Mouse (Mus musculus): ENCODE data around the gene Wwc2. TPM values are rescaled to one million over a fixed set of nuclear protein-coding genes. Genes with fewer than 3 reads are reported as not detected.

Gene Wwc2
- polyA plus RNA-seq, 1 experiment from 2014 or later = 18.3 TPM

DNA sequence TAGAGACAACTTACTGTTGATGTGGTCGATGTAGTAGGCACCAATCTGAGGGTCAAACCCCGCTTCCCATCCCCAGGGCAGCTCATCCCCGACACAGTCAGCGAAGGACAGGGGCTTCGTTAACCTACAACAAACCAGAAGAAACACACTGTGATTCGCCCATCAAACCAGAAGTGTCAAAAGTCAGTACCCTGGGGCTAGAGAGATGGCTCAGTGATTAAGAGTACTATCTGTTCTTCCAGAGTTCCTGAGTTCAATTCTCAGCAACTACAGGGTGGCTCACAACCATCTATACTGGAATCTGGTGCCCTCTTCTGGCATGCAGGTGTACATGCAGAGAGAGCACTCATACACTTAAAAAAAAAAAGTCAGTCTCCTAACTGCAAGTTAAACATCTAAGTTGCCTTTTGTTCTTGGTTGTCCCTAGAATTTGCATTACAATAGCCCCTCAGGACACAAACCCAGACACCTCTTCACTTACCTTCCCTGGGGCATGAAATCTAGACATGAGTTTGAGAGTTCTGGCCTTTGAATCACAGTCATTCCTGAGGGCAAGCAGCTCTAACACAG is 70.1 kb downstream of the Wwc2 start:
- WGBS = 98% methylated on average over 6 of the region's 6 CpGs
- ATAC-seq (replicated peaks; ENCODE audit: low FRiP score, low read depth) = no peak

DNA sequence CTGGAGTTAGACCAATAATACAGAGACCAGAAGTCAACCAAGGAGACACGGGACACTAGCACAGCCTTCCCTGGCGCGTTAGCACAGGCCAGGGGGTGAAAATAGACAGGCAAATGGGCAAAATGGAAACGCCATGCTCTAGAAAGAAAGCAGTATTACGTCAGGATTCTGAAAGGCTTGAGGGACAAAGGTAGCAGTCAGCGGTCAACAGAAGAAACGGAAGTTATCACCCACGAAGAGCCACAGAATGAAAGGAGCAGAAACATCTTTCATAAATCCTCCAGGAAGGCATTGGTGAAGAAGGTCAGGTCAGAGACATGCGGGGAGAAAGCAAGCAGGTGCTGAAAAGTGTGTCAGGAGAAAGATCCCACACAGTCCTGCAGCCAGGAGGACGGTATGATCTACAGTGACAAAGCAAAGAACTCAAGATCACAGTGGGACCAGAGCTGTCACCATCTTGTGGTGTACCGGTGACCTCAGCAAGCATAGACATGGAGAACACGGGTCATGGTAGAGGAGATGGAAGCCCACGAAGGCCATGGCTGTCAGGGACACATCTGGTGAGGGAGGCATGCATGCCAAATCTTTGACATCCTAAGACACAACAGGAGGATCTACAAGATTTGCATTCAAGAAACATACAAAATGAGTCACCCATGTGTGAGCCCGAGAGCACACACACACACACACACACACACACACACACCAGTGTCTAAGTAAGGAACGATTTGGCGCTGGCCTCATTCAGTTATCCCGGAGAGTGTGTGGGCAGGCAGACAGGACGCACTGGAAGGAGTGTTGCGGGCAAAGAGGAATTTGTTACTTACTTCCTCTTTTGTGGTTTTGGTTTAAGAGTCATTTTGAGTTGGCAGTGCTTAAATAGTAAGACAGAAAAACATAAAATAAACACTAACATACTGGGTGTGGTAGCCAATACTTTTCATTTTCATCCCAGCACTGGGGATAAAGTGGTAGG is 73.4 kb downstream of the Wwc2 start:
- H3K27ac ChIP-seq = no peak overlapping the region
- 75% methylated on average over 19 of the region's 19 CpGs for WGBS
- peaks cover 8% of the 10 kb centered on the region; the same call in 1 of the 2 replicates for H3K36me3 ChIP-seq (ENCODE audit: insufficient read depth, low read length)
- TF ChIP-seq CTCF (IDR thresholded peaks at IDR 0.05; ENCODE audit: low read depth) = no peak
- no peaks in the 10 kb centered on the region for H3K27me3 ChIP-seq (ENCODE audit: insufficient read depth, low read length)
- no peak overlapping the region for H3K4me3 ChIP-seq (replicated peaks; ENCODE audit: low read depth, low read length)
- H3K9me3 ChIP-seq (replicated peaks; ENCODE audit: low read length) = no peaks in the 10 kb centered on the region
- DNase-seq (ENCODE audit: low spot score) (no peak), ATAC-seq (replicated peaks; ENCODE audit: low FRiP score, low read depth) (no peak)
- no peak overlapping the region for H3K4me2 ChIP-seq (ENCODE audit: low read length)
- peaks cover 24% of the 10 kb centered on the region for H3K4me1 ChIP-seq (replicated peaks; ENCODE audit: insufficient read depth, low read length)
- H3K9ac ChIP-seq (ENCODE audit: low read depth, low read length) = no peak overlapping the region

More for the DNA sequence above, 70.1 kb downstream of the Wwc2 start:
- peak; percentile 50 for TF ChIP-seq CTCF (IDR thresholded peaks at IDR 0.05; ENCODE audit: low read depth)
- Histone ChIP-seq H3K4me3 (replicated peaks; ENCODE audit: low read depth, low read length) (no peak overlapping the region), H3K4me2 (ENCODE audit: low read length) (no peak overlapping the region), H3K36me3 (ENCODE audit: insufficient read depth, low read length) (peaks cover 8% of the 10 kb centered on the region; the same call in 1 of the 2 replicates), H3K9ac (ENCODE audit: low read depth, low read length) (no peak overlapping the region), H3K9me3 (replicated peaks; ENCODE audit: low read length) (no peaks in the 10 kb centered on the region), H3K4me1 (replicated peaks; ENCODE audit: insufficient read depth, low read length) (peaks cover 17% of the 10 kb centered on the region), H3K27ac (no peak overlapping the region), H3K27me3 (ENCODE audit: insufficient read depth, low read length) (no peaks in the 10 kb centered on the region)
- DNase-seq (ENCODE audit: low spot score) = no peak

DNA sequence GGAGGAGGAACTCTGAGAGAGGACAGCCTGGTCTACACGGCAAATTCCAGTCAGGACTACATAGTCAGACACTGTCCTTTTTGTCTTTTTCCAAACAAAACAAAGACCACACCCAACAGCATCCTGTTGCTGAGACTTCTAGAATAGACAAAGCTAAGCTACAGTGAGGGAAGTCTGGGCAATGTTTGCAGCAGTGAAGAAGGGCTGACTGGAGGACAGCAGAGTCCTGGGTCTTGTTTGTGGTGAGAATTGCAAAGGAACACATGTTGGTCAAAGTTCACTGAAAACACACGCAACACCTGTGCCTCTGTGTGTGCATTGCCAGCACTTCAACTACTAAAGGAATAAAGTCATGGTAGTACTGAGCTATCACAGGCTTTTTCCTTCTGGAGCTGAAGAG is 75.2 kb downstream of the Wwc2 start:
- Histone ChIP-seq H3K27ac (peak overlapping the region; percentile 52), H3K9ac (ENCODE audit: low read depth, low read length) (no peak overlapping the region), H3K4me2 (ENCODE audit: low read length) (no peak overlapping the region), H3K27me3 (ENCODE audit: insufficient read depth, low read length) (no peaks in the 10 kb centered on the region), H3K4me1 (replicated peaks; ENCODE audit: insufficient read depth, low read length) (peaks cover 19% of the 10 kb centered on the region; the same call in 1 of the 2 replicates), H3K9me3 (replicated peaks; ENCODE audit: low read length) (no peaks in the 10 kb centered on the region), H3K36me3 (ENCODE audit: insufficient read depth, low read length) (peaks cover 8% of the 10 kb centered on the region; the same call in 1 of the 2 replicates), H3K4me3 (replicated peaks; ENCODE audit: low read depth, low read length) (no peak overlapping the region)
- TF ChIP-seq CTCF (IDR thresholded peaks at IDR 0.05; ENCODE audit: low read depth) = no peak
- ATAC-seq (replicated peaks; ENCODE audit: low FRiP score, low read depth) (no peak), DNase-seq (ENCODE audit: low spot score) (no peak)
- WGBS = 66% methylated on average over 2 of the region's 2 CpGs

DNA sequence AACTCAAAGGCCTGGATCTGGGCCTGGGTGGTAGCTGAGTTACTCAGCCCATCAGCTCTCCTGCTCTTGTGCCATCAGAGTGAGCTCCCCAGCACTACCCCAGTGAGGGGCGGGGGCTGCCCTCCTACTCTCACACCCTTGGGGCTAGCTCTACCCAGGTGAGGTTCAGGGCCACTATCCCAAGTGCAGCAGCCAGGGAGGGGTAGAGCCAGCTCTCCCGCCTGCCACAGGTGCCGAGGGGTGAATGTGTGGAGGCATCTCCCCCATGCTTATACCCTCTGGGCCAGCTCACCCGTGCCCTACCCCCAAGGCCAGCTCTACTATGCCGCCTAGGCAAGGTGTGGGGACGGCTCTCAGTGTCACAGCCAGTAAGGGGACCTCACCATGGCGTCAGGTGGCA is 75.8 kb downstream of the Wwc2 start:
- no peak overlapping the region for H3K4me2 ChIP-seq (ENCODE audit: low read length)
- peak overlapping the region; percentile 31 for H3K27ac ChIP-seq
- peaks cover 19% of the 10 kb centered on the region; the same call in 1 of the 2 replicates for H3K4me1 ChIP-seq (replicated peaks; ENCODE audit: insufficient read depth, low read length)
- no peak for DNase-seq (ENCODE audit: low spot score)
- WGBS = 75% methylated on average over 7 of the region's 7 CpGs
- H3K36me3 ChIP-seq (ENCODE audit: insufficient read depth, low read length) = peaks cover 7% of the 10 kb centered on the region; the same call in 1 of the 2 replicates
- H3K9me3 ChIP-seq (replicated peaks; ENCODE audit: low read length) = no peaks in the 10 kb centered on the region
- TF ChIP-seq CTCF (IDR thresholded peaks at IDR 0.05; ENCODE audit: low read depth) = no peak
- no peaks in the 10 kb centered on the region for H3K27me3 ChIP-seq (ENCODE audit: insufficient read depth, low read length)
- no peak overlapping the region for H3K9ac ChIP-seq (ENCODE audit: low read depth, low read length)
- ATAC-seq (replicated peaks; ENCODE audit: low FRiP score, low read depth) = no peak; the same call in 1 of the 2 replicates
- H3K4me3 ChIP-seq (replicated peaks; ENCODE audit: low read depth, low read length) = no peak overlapping the region

DNA sequence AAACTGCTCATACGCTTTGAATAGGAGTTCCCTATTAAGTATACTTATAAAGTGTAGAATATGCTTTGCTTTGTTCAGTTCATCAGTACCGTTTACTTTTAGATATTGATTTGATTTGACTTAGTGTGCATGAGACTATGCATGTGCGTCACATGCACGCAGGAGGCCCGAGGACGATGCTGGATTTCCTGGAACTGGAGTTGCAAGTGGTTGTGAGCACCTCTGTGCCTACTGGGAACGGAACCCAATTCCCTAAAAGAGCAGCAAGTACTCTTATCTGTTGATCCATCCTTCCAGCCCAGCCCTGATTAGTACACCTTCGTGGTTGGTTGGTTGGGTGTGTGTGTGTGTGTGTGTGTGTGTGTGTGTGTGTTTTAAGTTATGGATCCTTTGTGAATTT is 76.6 kb downstream of the Wwc2 start:
- Histone ChIP-seq H3K27me3 (ENCODE audit: insufficient read depth, low read length) (no peaks in the 10 kb centered on the region), H3K27ac (no peak overlapping the region), H3K4me1 (replicated peaks; ENCODE audit: insufficient read depth, low read length) (peaks cover 19% of the 10 kb centered on the region; the same call in 1 of the 2 replicates), H3K4me2 (ENCODE audit: low read length) (no peak overlapping the region), H3K9ac (ENCODE audit: low read depth, low read length) (no peak overlapping the region), H3K9me3 (replicated peaks; ENCODE audit: low read length) (0 out of 2 replicates have a peak, but pooled peaks cover 2% of the 10 kb centered on the region), H3K4me3 (replicated peaks; ENCODE audit: low read depth, low read length) (no peak overlapping the region), H3K36me3 (ENCODE audit: insufficient read depth, low read length) (peaks cover 5% of the 10 kb centered on the region; the same call in 1 of the 2 replicates)
- no peak for TF ChIP-seq CTCF (IDR thresholded peaks at IDR 0.05; ENCODE audit: low read depth)
- DNase-seq (ENCODE audit: low spot score) (no peak), ATAC-seq (replicated peaks; ENCODE audit: low FRiP score, low read depth) (no peak)
- 66% methylated on average over 8 of the region's 8 CpGs for WGBS

DNA sequence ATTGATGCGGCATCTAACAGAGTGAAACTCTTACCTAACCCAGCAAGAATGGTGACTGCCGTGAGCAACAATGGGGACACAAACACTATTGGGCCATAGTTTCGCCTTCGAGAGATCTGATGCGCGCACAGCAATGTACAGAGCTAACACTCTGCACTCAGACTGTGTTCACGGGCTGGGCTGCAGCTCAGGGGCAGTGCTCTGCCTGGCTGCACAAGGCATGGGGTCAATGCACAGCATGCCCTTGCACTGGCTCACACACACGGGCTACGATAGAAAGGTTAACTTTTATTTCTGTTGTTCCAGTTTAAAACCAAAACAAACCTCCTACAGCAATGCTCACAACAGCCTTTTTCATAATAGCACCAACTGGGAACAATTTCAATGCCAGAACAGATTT is 77.1 kb downstream of the Wwc2 start:
- DNase-seq (ENCODE audit: low spot score) (no peak), ATAC-seq (replicated peaks; ENCODE audit: low FRiP score, low read depth) (peak; percentile 82; the same call in 1 of the 2 replicates)
- no peak for TF ChIP-seq CTCF (IDR thresholded peaks at IDR 0.05; ENCODE audit: low read depth)
- Histone ChIP-seq H3K4me3 (replicated peaks; ENCODE audit: low read depth, low read length) (no peak overlapping the region), H3K27me3 (ENCODE audit: insufficient read depth, low read length) (no peaks in the 10 kb centered on the region), H3K9me3 (replicated peaks; ENCODE audit: low read length) (0 out of 2 replicates have a peak, but pooled peaks cover 2% of the 10 kb centered on the region), H3K4me2 (ENCODE audit: low read length) (no peak overlapping the region), H3K9ac (ENCODE audit: low read depth, low read length) (no peak overlapping the region), H3K36me3 (ENCODE audit: insufficient read depth, low read length) (peaks cover 3% of the 10 kb centered on the region; the same call in 1 of the 2 replicates), H3K27ac (no peak overlapping the region), H3K4me1 (replicated peaks; ENCODE audit: insufficient read depth, low read length) (peaks cover 19% of the 10 kb centered on the region; the same call in 1 of the 2 replicates)
- WGBS = 46% methylated on average over 9 of the region's 9 CpGs
